Mouse (Mus musculus) B cell, adult 2 months (primary cell): Measurements from ENCODE around the gene Olfr156.
"Not testable (repeated sequence)": the region's sequence is repeated elsewhere in the genome, so short reads cannot be mapped to it uniquely, and the experiment has no call there.

Experiments
- DNase-seq, 2 experiments: peaks; one replicate each; pipeline ENCODE4 v3.0.0; 2022

Gene Olfr156

DNA sequence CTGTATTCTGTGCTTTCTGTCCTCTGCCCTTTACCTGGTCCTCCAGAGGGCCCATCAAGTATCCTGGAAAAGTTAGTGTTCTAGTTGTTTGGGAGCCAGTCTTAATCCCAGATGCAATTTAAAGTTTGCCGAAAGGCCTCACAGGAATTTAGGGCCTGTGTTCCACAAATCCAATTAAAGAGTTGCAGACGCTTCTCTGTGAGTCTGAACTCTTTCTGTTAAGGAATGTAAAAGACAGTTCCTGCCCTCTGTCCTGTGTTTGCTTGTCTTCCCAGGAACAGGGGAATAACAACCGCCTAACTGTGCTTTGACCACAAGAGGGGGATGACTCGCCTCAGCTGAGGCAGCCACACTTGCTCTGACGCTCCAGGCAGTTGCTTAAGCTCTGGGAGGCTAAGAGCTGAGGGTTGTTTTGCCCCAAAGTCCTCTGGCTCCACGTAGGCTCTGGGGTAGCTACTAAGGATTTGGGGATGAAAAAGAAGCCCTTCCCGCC, at the start of gene Olfr156:
TSS of gene Olfr156 (minus strand) at position 51 of the 493 bp plus-strand sequence.
- no peak for DNase-seq

DNA sequence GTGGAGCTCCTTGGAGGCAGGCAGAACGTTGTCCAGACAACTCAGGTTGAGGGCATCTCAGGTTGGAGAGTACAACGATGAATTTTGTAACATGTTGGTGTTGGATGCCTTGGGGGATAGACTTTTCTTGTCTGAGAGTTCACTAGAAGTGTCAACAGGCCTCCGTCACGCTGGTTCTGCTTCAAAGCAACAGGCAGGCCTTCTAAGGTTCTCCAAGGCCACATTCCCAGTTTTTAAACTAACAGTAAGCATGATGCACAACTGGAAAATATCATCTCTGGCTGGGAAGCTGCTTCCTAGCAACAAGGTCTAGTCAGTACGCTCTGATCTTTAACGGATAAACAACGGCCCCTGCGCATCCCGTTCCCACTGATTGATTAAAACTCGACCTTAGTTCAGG, 46.1 kb upstream of the Olfr156 start:
- no peak for DNase-seq

DNA sequence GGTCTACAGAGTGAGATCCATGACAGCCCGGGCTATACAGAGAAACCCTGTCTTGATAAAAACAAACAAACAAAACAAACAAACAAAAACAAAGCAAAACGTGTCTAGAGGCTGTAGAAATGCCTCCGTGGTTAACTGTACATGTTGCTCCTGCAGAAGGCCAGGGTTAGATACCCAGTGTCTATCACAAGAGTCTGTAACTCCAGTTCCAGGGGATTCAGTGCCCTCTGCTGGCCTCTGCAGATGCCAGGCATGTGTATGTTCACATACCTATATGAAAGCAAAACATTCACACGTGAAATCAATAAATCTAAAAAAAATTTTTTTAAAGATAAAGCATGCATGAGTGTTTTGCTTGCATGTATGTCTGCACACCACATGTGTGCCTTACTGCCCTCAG, 39.6 kb upstream of the Olfr156 start:
- no peak for DNase-seq

DNA sequence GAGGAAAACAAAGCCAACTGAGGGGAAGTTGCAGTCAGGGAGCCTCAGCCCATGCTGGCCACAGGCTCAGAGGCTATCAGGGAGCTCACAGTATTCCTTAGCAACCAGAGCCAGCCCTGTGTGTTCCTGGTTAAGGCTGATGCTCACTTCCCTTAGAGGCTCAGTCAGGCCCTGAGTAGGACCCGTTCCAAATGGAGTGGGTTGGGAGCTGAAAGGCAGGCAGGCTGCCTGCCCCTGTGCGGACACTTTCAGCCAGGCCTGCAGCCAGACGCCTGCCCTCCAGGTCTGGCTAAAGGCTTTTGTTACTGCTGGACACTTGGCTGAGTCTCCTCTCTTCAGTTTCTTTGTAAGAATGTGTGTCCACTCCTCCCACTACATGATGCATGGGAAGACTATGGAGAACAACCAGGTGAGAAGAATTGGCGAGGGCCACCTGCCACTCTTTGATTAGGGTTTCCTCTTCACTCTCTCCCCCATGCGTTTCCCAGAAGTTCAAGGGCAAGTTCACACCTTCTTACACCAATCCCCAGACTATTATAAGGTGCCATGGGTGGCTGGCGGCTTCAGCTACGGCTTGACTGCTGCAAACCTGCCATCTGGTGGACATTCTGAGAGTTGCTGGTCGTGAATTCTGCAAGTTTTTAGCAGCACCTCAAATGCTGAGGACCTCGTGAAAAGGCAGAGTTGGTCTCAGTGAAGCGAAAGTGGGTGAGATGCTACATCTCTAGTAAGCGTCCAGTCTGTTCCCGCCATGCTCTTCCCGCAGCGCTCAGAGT, 37.2 kb upstream of the Olfr156 start:
- DNase-seq, result peak; percentile 45 to 59

DNA sequence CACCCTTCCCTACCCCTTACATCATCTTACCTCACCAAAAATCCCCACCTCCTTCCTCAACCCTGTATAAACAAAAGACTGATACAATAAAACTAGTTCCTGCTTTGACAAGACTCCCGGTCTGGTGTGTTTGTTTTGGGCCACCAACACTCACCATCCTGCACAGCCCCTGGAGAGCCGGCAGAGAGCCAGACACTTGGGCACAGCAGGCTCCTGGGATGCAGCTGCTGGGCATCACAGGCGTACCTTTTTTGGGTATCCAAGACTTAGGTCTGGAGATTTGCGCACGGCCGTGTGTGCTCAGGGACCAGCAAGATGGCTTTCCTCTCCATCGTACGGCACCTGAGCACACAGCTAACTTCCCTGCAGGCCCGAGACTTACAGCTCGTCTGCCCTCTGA, 36.2 kb upstream of the Olfr156 start:
- no peak for DNase-seq

DNA sequence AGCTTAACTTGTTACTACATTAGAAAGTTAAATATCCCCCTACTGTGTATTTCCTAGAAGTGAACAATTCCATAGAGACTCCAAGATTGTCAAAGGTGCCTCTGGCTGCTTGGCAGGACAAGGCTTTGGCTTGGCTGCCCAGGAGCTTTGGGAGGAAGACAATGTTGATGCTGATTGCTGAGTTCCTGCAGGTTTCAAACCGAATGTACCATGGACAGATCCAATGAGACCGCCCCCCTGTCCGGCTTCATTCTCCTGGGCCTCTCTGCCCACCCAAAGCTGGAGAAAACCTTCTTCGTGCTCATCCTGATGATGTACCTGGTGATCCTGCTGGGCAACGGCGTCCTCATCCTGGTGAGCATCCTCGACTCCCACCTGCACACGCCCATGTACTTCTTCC, 30.4 kb upstream of the Olfr156 start:
- DNase-seq, result no peak

DNA sequence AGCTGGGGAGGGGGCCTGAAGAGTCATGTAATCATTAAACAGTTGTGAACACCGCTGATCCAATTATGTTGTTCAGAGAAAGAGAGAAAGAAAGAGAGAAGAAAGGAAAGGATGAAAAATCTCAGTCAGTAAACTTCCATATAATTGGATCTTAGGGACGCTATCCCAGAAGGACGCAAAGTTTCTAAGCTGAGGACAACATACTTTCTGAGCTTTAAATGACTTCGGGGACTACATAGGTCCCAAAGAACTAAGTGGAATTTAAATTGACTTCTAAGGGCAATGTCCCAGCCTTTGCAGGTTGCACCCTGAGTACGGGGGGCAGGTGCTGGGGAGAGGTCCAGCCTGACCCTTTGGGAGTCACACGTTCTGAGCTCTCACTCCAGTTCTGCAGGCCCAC, 27.6 kb upstream of the Olfr156 start, which contains the start of gene Olfr155:
TSS of gene Olfr155 (plus strand) at position 301 of the 400 bp plus-strand sequence.
- no peak for DNase-seq

DNA sequence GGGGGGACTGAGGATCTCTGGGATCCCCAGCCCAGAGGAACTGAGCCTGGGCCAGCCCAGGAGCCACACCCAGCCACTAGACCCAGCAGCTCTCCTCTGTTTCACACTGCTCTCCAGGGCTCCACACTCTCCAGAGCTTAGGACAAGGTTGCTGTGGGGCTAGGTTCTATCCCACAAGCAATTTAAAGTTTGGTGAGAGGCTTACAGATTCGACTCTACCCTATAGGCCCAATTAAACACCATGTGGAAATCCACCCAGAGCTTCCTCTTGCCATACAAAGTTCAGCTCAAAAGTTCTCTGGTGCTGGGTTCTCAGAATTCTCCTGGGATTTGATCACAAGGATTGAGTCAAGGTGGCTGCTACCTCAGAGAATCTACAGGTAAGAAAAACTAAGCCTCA, 16.4 kb upstream of the Olfr156 start, which contains the start of gene Olfr157:
TSS of gene Olfr157 (minus strand) at position 101 of the 400 bp plus-strand sequence.
- no peak for DNase-seq

DNA sequence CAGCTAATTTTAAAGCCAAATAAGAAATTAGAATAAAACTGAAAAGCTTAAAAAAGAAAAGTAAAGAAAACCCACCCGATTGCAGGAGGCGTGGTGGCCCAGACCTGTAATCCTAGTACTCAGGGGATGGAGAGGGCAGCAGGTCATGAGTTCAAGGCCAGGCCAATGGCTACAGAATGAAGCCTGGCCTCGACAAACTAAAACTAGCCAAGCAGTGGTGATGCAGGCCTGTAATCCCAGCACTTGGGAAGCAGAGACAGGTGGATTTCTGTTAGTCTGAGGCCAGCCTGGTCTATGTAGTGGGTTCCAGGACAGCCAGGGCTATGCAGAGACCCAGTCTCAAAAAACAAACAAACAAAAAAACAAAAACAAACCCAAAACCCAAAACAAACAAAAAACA, 14.6 kb upstream of the Olfr156 start:
- no peak for DNase-seq

DNA sequence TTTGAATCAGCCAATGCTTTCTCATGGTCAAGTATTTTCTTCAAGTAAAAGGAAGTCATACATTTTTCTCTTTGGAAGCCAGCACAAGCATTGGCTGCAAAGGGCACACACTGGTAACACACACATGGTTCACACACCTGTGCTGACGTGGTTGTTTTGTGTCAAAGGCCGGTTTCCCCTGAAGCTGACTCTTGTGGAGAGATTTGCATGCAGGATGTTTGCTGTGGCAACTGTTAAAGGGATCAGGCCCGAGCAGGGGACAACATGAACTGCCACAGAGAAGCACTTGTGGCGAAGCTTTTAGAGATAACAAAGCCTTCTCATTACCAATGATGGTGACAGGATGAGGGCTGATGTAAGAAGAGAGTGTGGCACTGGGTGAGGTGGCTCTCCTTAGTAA, 11.1 kb upstream of the Olfr156 start:
- DNase-seq, result no peak

DNA sequence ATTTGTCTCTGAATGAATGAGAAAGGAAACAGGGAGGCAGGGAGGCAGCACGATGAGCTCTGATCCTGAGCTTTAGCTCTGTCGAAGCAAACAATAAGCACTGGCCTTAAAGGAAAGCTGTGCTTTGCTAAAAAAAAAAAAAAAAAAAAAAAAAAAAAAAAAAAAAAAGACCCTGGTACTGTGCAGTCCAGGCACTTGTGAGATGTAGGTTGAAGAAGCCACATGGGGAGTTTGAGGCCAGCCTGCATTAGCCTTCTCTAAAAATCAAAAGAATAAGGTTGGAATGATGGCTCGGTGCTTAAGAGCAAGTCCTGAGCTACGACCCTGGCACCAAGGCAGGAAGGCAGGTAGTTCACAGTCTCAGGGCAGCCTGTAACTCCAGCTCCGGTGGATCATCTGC, 10.1 kb upstream of the Olfr156 start:
- DNase-seq, result no peak

DNA sequence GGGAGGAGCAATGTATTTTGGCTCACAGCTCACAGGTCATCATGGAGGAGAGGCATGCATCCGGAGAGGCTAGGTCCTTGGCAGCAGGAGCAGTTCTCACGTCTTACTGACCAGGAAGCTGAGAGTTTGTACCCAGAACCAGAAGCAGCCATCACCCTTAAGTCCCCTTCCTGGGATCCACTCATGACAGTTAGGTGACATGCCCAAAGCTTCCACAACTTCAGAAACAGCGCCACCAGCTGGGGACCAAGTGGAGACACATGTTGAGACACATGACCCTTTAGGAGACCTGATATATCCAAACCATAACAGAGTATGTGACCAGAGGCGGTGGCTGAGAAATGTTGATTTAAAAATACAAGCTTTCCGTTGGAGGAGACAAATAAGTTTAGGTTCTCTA, 8.3 kb upstream of the Olfr156 start:
- no peak for DNase-seq

DNA sequence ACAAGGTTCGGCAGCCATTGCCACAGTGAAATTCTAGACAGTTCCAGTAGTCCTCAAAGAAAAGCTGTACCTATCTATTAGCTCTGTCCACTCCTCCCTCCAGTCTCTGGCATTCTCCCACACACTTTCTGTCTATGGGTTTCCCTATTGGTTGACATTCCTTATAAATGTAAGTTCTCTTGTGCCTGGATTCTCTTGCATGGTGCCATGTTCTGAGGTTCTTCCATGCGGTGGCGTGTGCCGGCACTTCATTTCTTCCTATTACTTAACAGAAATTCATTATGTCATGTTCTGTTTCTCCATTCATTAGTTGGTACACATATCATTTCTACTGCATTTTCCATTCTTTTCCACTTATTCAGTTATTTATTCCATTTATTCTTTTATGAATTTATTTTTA, 5.1 kb upstream of the Olfr156 start:
- no peak for DNase-seq

DNA sequence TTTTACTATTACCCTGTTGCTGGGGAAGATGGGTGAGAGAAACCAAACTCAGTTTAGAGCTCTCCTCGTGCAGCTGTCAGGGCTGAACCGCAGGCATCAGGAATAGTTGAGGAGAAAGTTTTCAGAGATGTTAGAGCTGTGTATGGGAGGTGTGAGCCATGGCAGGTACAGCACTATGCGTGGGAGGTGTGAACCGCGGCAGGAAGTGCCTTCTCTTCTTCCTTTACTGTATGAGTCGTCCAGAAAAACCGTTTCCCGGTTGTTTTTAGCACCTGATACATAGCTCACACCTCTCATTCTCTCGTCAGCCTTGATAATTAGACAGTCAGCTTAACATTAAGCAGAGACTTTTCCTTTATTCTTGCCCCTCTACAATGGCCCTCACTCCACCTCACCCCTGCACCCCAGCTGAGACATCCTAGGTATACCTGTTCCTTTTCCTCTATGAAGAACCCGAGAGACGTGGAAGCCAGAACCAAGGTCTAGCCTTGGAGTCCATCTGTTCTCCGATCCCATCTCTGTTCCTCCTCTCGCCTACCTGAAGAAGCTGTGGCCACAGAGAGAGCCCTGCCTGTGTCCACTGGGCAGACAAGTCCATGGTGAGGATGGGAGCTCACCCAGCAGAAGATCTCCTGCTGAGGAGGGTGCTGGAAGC, 672 bp downstream of the Olfr156 start:
- no peak for DNase-seq

DNA sequence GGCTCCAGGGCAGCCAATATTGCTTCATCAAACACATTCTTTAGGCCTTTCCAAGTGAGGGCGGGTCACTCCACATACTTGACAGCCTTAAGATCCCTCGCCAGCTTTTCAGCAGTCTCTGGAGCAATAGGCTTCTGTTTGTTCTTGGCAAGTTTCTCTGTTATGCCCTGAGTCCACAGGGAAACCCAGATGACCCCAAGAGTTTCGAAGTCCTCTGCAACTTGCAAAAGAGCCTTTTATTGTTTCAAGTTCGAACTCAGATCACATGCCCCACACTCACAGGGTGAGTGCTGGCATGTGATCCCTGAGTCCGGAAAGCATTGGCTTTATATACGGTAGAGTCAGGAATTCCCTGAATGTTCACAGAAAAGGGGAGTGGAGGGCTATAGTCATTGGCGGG, 24.8 kb downstream of the Olfr156 start:
- no peak for DNase-seq

DNA sequence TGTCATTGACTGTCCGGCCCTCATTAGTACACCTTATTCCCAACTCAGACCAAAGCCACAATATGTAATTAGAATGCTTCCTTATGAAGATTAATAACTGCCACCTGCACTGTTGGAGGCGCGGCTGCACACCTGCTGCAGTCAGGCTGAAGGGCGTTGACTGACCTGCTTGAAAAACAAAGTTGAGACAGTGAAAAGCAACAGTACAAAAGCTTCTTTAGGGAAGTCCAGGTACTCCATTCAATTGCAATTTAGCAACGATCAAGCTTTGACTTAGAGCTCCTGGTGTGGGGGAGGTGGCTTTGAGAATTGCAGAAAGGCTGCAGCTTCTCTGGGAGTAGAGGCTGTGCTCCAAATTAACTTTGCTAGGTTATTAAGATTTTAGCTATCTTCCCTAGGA, 27.9 kb downstream of the Olfr156 start:
- not testable (repeated sequence) for DNase-seq

DNA sequence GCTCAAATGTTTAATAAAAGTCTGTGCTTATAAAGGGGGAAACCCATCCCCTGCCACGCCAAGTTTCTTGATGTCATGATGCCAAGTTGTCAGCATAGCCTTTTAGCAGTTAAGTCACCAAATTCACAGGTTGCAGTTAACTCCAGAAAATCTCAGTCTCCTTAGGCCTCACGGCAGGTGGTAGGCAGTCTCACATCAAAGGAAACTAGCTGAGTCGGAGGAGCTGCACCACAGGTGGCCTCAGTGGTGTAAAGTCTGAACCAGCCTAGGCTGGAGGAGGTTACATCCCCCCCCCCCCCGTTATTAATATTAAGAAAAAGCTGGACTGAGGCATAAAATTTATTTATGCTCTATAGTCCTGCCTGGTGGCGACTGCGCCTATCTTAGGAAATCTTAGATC, 28.4 kb downstream of the Olfr156 start:
- no peak for DNase-seq

DNA sequence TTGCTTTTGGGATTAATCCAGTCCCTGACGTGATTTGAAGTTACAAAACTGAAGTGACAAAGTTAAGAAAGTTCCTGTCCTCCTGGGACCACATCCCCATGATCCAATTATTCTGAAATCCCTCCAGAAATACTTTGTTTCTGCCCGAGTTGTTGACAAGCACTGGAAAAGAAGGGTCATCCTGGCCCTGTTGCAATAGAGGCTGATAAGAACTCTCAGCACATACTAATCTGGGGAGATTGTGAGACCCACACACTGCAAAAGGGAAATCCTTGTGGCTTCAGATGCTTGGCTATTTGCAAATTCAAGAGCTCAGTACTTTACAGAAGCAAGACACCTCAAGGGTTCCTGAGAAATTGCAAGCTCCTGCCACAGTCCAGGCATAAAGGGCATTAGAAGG, 51.4 kb downstream of the Olfr156 start:
- no peak for DNase-seq

DNA sequence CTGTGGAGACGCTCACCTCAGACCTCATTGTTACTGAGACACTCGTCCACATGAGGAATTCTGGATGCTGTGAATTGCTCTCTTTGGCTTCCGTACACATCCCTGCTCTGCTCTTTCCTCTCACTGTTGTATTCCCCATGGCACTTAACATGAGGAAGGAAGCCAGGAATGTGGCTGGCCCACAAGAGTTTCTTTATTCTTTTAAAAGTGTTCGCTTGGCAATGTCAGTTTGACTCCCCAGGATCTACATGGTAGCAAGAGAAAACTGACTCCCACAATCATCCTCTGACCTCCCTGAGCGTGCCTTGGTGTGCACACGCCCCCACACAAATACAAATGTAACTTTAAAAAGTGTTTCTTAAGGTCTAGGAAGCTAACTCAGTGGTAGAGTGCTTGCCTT, 52.1 kb downstream of the Olfr156 start:
- DNase-seq, result no peak

DNA sequence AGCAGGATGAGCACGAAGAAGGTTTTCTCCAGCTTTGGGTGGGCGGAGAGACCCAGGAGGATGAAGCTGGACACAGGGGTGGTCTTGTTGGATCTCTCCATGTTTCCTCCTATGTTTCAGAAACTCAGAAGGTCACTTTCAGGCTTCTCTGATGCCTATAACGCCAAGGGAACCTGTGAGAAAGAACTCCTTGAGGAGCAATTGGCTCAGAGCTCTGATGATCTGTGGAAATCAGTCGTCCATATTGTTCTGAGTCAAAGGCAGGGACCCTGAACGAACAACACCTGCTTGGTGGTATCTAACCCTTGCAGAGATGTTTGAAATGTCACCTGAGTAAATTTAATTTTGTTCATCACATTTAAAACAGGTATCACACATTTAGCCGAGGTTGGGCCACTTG, 52.8 kb downstream of the Olfr156 start, which contains the start of gene Olfr159:
TSS of gene Olfr159 (minus strand) at position 101 of the 400 bp plus-strand sequence.
- no peak for DNase-seq
